Mouse (Mus musculus): ENCODE measurements around the gene Sulf2. TPM values are rescaled to one million over a fixed set of nuclear protein-coding genes. Genes with fewer than 3 reads are reported as not detected.

Sulf2 gene
- total and polyA plus RNA-seq, 3 experiments, result not detected

DNA sequence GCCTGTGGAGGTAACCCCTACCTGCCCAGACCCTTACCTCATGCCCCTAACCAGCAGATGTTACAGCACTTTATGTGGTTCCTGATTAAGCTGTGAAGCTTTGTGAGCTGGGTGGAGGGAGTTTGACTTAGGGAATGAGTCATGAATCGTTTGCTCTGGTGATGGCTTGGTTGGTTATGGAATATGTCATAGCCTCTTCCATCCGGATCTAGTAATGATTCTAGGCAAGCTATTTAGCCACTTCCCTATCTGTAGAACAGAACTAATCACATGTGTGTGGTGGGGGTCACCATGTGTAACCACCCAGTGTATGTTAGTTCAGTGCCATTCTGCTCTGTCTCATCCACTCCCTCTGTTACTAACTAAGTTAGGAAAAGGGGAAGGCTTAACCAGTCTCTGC lies 110.5 kb downstream of the Sulf2 start:
- Histone ChIP-seq H3K4me1 (ENCODE audit: control insufficient read depth in 1 of 2, insufficient read depth in 2 of 2) (peaks cover 5 to 24% of the 10 kb centered on the region in 2 experiments), H3K36me3 (replicated peaks in 1 of 2; ENCODE audit: control insufficient read depth in 1 of 2, insufficient read depth in 1 of 2, low read length in 1 of 2) (peaks cover 29 to 39% of the 10 kb centered on the region in 2 experiments), H3K27me3 (replicated peaks) (no peaks in the 10 kb centered on the region), H3K9me3 (replicated peaks; ENCODE audit: low read length) (no peaks in the 10 kb centered on the region), H3K4me3 (replicated peaks in 1 of 3; ENCODE audit: low read depth in 2 of 3, low read length in 2 of 3, poor library complexity in 1 of 3) (no peak overlapping the region), H3K9ac (ENCODE audit: insufficient read depth, low read depth) (no peak overlapping the region), H3K79me2 (replicated peaks; ENCODE audit: control insufficient read depth, extremely low read depth, insufficient read depth, poor library complexity, severe bottlenecking) (peaks cover 9% of the 10 kb centered on the region), H3K27ac (ENCODE audit: insufficient read depth, low read depth) (peak overlapping the region; percentile 55; the same call in 1 of the 2 replicates), H3K4me2 (ENCODE audit: insufficient read depth, low read depth, poor library complexity, severe bottlenecking) (no peak overlapping the region)
- no peak for TF ChIP-seq CTCF (conservative IDR thresholded peaks at IDR 0.05 in 1 of 2, IDR thresholded peaks at IDR 0.05 in 1 of 2; ENCODE audit: low read depth in 2 of 2, low read length in 2 of 2)
- TF ChIP-seq BHLHE40 (IDR thresholded peaks at IDR 0.05; ENCODE audit: low read depth, low read length), result no peak
- no peak for TF ChIP-seq GABPA (IDR thresholded peaks at IDR 0.05; ENCODE audit: insufficient replicate concordance, low read depth, low read length)
- dilution Hi-C loops (cut with MboI; ENCODE audit: extremely low pct_ligation_motif_present, extremely low pct_unique_long_range_greater_than_20kb, low sequenced_read_pairs), result no loop called here
- DNase-seq (ENCODE audit: extremely low read depth), result peak; percentile 40
- in situ Hi-C loops (cut with MboI; ENCODE audit: low pct_ligation_motif_present, low pct_unique_long_range_greater_than_20kb, low sequenced_read_pairs), result loop anchor here (25.0 kb wide), 1 partner anchor 258 kb away; no protein-coding TSS in a partner anchor

DNA sequence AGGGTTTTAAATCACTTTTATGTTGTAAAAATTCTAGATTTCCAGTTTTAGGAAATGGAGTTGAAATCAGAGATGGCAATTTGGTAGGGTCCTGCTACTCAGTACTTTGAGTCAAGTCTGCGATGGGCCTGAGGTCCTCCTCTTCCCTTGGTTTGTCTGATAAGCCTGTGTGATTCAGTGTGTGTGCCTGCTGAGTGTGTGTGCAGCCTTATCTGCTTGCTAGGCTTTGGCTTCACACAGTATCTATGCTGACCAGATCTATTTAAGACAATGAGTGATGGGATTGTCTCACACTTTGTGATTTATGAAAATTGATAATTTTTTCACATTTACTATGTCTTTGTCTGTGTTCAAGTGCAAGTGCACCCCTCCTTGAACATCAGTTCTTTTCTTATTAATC lies 112.9 kb downstream of the Sulf2 start:
- H3K79me2 ChIP-seq (replicated peaks; ENCODE audit: control insufficient read depth, extremely low read depth, insufficient read depth, poor library complexity, severe bottlenecking), result peaks cover 9% of the 10 kb centered on the region
- no peak overlapping the region for H3K27ac ChIP-seq (ENCODE audit: insufficient read depth, low read depth)

DNA sequence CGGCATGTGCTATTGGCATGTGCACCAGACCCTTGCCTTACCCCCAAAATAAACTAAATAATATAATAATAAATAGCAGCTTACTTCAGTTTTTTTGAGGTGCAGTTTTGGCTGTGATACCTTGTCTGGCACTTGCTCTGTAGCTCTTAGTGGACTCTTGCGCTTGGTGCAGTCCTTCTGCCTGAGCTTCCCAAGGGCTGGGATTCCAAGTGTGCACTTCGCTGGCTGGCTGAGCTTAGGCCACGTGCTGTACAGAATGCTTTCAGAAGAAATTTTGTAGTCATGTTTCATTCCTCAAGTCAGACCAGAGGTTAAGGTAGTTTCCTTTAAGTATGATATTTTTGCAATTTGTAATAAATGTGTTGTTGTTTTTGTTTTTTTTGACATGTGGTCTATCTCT lies 115.8 kb downstream of the Sulf2 start:
- H3K36me3 ChIP-seq (replicated peaks in 1 of 2; ENCODE audit: control insufficient read depth in 1 of 2, insufficient read depth in 1 of 2, low read length in 1 of 2), result peaks cover 7 to 39% of the 10 kb centered on the region in 2 experiments
- no peak overlapping the region for H3K27ac ChIP-seq (ENCODE audit: insufficient read depth, low read depth)
- no peak overlapping the region for H3K4me3 ChIP-seq (replicated peaks in 1 of 3; ENCODE audit: low read depth in 2 of 3, low read length in 2 of 3, poor library complexity in 1 of 3)
- dilution Hi-C loops (cut with MboI; ENCODE audit: extremely low pct_ligation_motif_present, extremely low pct_unique_long_range_greater_than_20kb, low sequenced_read_pairs) (no loop called here), in situ Hi-C loops (cut with MboI; ENCODE audit: low pct_ligation_motif_present, low pct_unique_long_range_greater_than_20kb, low sequenced_read_pairs) (loop anchor here (5.0 to 25.0 kb wide), 2 partner anchors 117 to 252 kb away; no protein-coding TSS in a partner anchor)
- H3K4me2 ChIP-seq (ENCODE audit: insufficient read depth, low read depth, poor library complexity, severe bottlenecking), result no peak overlapping the region
- no peak for TF ChIP-seq JUN (IDR thresholded peaks at IDR 0.05; ENCODE audit: insufficient read depth, low read depth, low read length)
- TF ChIP-seq USF1 (IDR thresholded peaks at IDR 0.05; ENCODE audit: low read depth, low read length), result no peak
- TF ChIP-seq EP300 (IDR thresholded peaks at IDR 0.05; ENCODE audit: low read length), result no peak
- TF ChIP-seq IRF4 (IDR thresholded peaks at IDR 0.05; ENCODE audit: low read depth, low read length), result no peak
- no peak for TF ChIP-seq ZC3H11A (IDR thresholded peaks at IDR 0.05; ENCODE audit: low read depth, low read length)
- no peak for TF ChIP-seq ZNF384 (IDR thresholded peaks at IDR 0.05; ENCODE audit: low read depth, low read length)
- TF ChIP-seq MAZ (IDR thresholded peaks at IDR 0.05; ENCODE audit: low read depth, low read length), result no peak
- no peak for TF ChIP-seq RAD21 (IDR thresholded peaks at IDR 0.05; ENCODE audit: low read depth, low read length)
- no peak for TF ChIP-seq ZKSCAN1 (IDR thresholded peaks at IDR 0.05; ENCODE audit: borderline replicate concordance, low read depth, low read length)
- TF ChIP-seq MXI1 (IDR thresholded peaks at IDR 0.05; ENCODE audit: low read depth, low read length), result no peak
- TF ChIP-seq KAT2A (IDR thresholded peaks at IDR 0.05; ENCODE audit: insufficient replicate concordance, low read length), result no peak
- no peak for TF ChIP-seq MEF2A (IDR thresholded peaks at IDR 0.05; ENCODE audit: borderline replicate concordance, low read depth, low read length)
- TF ChIP-seq ETS1 (conservative IDR thresholded peaks at IDR 0.05; ENCODE audit: low read depth, low read length), result no peak
- no peak for TF ChIP-seq UBTF (IDR thresholded peaks at IDR 0.05; ENCODE audit: low read depth, low read length)
- no peak for TF ChIP-seq POLR2A (IDR thresholded peaks at IDR 0.05; ENCODE audit: low read depth, low read length)
- no peak for TF ChIP-seq CHD1 (IDR thresholded peaks at IDR 0.05; ENCODE audit: low read depth, low read length)
- no peak for TF ChIP-seq MAX (IDR thresholded peaks at IDR 0.05; ENCODE audit: low read length)
- no peak for TF ChIP-seq BHLHE40 (IDR thresholded peaks at IDR 0.05; ENCODE audit: low read depth, low read length)
- DNase-seq (ENCODE audit: extremely low read depth), result no peak
- H3K27me3 ChIP-seq (replicated peaks), result no peaks in the 10 kb centered on the region
- no peaks in the 10 kb centered on the region for H3K9me3 ChIP-seq (replicated peaks; ENCODE audit: low read length)
- peaks cover 6% of the 10 kb centered on the region for H3K79me2 ChIP-seq (replicated peaks; ENCODE audit: control insufficient read depth, extremely low read depth, insufficient read depth, poor library complexity, severe bottlenecking)
- H3K9ac ChIP-seq (ENCODE audit: insufficient read depth, low read depth), result no peak overlapping the region
- H3K4me1 ChIP-seq (ENCODE audit: control insufficient read depth in 1 of 2, insufficient read depth in 2 of 2), result peaks cover 0 to 17% of the 10 kb centered on the region in 2 experiments; a peak in 3 of 4 replicates

More for the DNA sequence above, 112.9 kb downstream of the Sulf2 start:
- Histone ChIP-seq H3K9ac (ENCODE audit: insufficient read depth, low read depth) (no peak overlapping the region), H3K9me3 (replicated peaks; ENCODE audit: low read length) (no peaks in the 10 kb centered on the region), H3K4me2 (ENCODE audit: insufficient read depth, low read depth, poor library complexity, severe bottlenecking) (no peak overlapping the region), H3K4me1 (ENCODE audit: control insufficient read depth in 1 of 2, insufficient read depth in 2 of 2) (peaks cover 5 to 24% of the 10 kb centered on the region in 2 experiments), H3K4me3 (replicated peaks in 1 of 3; ENCODE audit: low read depth in 2 of 3, low read length in 2 of 3, poor library complexity in 1 of 3) (no peak overlapping the region), H3K27me3 (replicated peaks) (no peaks in the 10 kb centered on the region), H3K36me3 (replicated peaks in 1 of 2; ENCODE audit: control insufficient read depth in 1 of 2, insufficient read depth in 1 of 2, low read length in 1 of 2) (peaks cover 7 to 30% of the 10 kb centered on the region in 2 experiments)
- TF ChIP-seq UBTF (IDR thresholded peaks at IDR 0.05; ENCODE audit: low read depth, low read length), result no peak
- no peak for TF ChIP-seq KAT2A (IDR thresholded peaks at IDR 0.05; ENCODE audit: insufficient replicate concordance, low read length)
- TF ChIP-seq MXI1 (IDR thresholded peaks at IDR 0.05; ENCODE audit: low read depth, low read length), result no peak
- TF ChIP-seq ZKSCAN1 (IDR thresholded peaks at IDR 0.05; ENCODE audit: borderline replicate concordance, low read depth, low read length), result no peak
- no peak for TF ChIP-seq POLR2A (IDR thresholded peaks at IDR 0.05; ENCODE audit: low read depth, low read length)
- no peak for TF ChIP-seq POLR2AphosphoS2 (IDR thresholded peaks at IDR 0.05; ENCODE audit: low read depth, low read length)
- TF ChIP-seq ZNF384 (IDR thresholded peaks at IDR 0.05; ENCODE audit: low read depth, low read length), result no peak
- no peak for TF ChIP-seq MEF2A (IDR thresholded peaks at IDR 0.05; ENCODE audit: borderline replicate concordance, low read depth, low read length)
- no peak for TF ChIP-seq ZC3H11A (IDR thresholded peaks at IDR 0.05; ENCODE audit: low read depth, low read length)
- TF ChIP-seq PAX5 (IDR thresholded peaks at IDR 0.05; ENCODE audit: low read length), result no peak
- no peak for TF ChIP-seq RCOR1 (conservative IDR thresholded peaks at IDR 0.05; ENCODE audit: low read depth, low read length)
- no peak for TF ChIP-seq MAZ (IDR thresholded peaks at IDR 0.05; ENCODE audit: low read depth, low read length)
- no peak for TF ChIP-seq CHD2 (IDR thresholded peaks at IDR 0.05; ENCODE audit: low read length)
- no peak for TF ChIP-seq SIN3A (IDR thresholded peaks at IDR 0.05; ENCODE audit: low read length)
- no peak for TF ChIP-seq JUN (IDR thresholded peaks at IDR 0.05; ENCODE audit: insufficient read depth, low read depth, low read length)
- no peak for DNase-seq (ENCODE audit: extremely low read depth)
- dilution Hi-C loops (cut with MboI; ENCODE audit: extremely low pct_ligation_motif_present, extremely low pct_unique_long_range_greater_than_20kb, low sequenced_read_pairs) (no loop called here), in situ Hi-C loops (cut with MboI; ENCODE audit: low pct_ligation_motif_present, low pct_unique_long_range_greater_than_20kb, low sequenced_read_pairs) (loop anchor here (5.0 to 25.0 kb wide), 2 partner anchors 120 to 255 kb away; no protein-coding TSS in a partner anchor)
